Mouse (Mus musculus) cerebellum, adult 2 months (tissue): Measurements from ENCODE around the gene Gm13889. TPM values are rescaled to one million over a fixed set of nuclear protein-coding genes. Genes with fewer than 3 reads are reported as not detected.

Experiments
- DNase-seq, 2 experiments: peaks; one replicate each; pipeline ENCODE4 v3.0.0; 2021
- H3K27ac ChIP-seq: fragments of 200-500 bp; 2 replicates; pipeline ENCODE4 v1.5.1; 2012; ENCODE audit warnings: low read length, control low read depth, inconsistent platforms; ENCODE audit not compliant: insufficient read depth
- H3K27me3 ChIP-seq: fragments of 200-500 bp; 2 replicates; pipeline ENCODE4 v1.6.1; 2012; ENCODE audit warnings: inconsistent platforms, mild to moderate bottlenecking, low read length, moderate library complexity; ENCODE audit not compliant: control insufficient read depth, insufficient read depth
- H3K4me1 ChIP-seq: fragments of 200-500 bp; 2 replicates; pipeline ENCODE4 v1.6.1; 2011; ENCODE audit warnings: low read length; ENCODE audit not compliant: control insufficient read depth, insufficient read depth
- H3K4me3 ChIP-seq: fragments of 200-500 bp; replicated peaks from 2 replicates; pipeline ENCODE3; 2011; ENCODE audit warnings: mild to moderate bottlenecking, low read depth, low read length, control low read depth; ENCODE audit not compliant: insufficient read depth
- CTCF ChIP-seq: fragments of 200-500 bp; IDR thresholded peaks from 2 replicates; pipeline ENCODE4 v1.5.1; 2011; ENCODE audit warnings: low read depth, mild to moderate bottlenecking, control low read depth, low read length, moderate library complexity, borderline replicate concordance; ENCODE audit not compliant: insufficient read depth
- POLR2A ChIP-seq: fragments of 200-500 bp; IDR thresholded peaks from 2 replicates; pipeline ENCODE4 v1.6.1; 2011; ENCODE audit warnings: low read length, control low read depth, borderline replicate concordance; ENCODE audit not compliant: insufficient read depth
- WGBS: fragments of 180-500 bp; shearing (Covaris S2); methylation state at CpG from one replicate; pipeline ENCODE4 v1.1.7; 2018; 5-methylcytosine and 5-hydroxymethylcytosine counted together
- polyA plus RNA-seq: library from polyadenylated mRNA; depleted of rRNA; stranded (reverse); fragments of >200 nt; gene quantifications from 2 replicates; pipeline ENCODE4 v1.2.3, GENCODE M21; 2012

The Gm13889 gene
- polyA plus RNA-seq, 1 experiment = 49.0 TPM

DNA sequence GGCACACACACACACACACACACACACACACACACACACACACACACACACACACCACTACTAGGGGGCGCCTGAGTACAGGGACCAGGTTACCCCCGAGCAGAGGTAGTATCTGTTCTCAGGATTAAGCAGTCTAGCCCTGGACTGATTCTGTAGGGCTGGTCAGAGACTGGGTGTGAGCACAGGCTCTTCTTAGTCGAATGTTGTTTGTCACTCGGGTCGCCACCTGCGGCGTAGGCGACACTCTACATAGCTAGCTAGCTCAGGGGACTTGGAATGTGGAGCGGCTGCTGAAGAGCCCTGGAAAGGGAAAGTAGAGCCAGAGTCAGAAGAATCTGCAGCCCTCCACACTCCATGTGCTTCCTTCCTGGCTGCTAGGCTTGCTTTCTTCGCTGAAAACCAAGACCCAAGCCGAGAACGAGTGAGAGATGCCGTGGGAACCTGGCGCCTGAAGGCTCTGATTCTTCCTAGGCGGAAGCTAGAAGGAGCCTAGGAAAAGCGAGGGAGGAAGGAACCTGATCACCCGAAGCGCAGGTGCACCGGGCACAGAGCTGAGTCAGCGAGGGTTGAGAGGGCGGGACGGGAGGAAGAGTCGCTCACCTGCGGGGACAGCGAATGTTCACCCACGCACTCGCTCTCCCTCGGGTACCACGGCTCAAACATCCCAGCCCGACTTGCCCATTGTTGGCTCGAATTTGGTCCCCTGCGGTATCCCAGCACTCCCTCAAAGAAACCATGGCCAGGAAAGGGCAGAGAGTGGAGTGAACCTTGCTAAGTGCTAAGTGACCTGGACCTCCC is 2.0 kb downstream of the Gm13889 start:
- DNase-seq = peak; percentile 71 to 77
- Histone ChIP-seq H3K4me3 (peak overlapping the region; percentile 66), H3K27me3 (no peaks in the 10 kb centered on the region), H3K27ac (peak overlapping the region; percentile 77), H3K4me1 (0 out of 2 replicates have a peak, but pooled peaks cover 4% of the 10 kb centered on the region)
- WGBS = 1% methylated on average over 32 of the region's 32 CpGs
- no peak for TF ChIP-seq POLR2A
- TF ChIP-seq CTCF = 0 out of 2 replicates have a peak, but pooled peaks have one; percentile 9

DNA sequence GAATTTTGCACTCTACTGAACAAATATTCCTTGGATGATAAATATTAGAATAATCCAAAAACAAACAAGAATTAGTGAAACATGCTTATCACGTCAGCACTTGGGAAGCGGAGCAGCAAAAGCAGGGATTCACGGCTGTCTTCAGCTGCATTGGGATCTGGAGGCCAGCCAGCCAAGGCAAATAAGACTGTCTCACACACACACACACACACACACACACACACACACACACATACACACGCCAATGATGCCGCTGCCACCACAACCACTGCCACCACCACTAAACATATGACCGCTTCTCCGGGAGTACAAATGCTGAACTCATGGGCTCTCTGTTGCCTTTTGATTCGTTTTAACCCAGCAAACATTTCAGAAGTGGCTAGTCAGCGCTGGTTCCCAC is 3.3 kb downstream of the Gm13889 start:
- Histone ChIP-seq H3K4me3 (no peak overlapping the region), H3K27ac (no peak overlapping the region), H3K4me1 (0 out of 2 replicates have a peak, but pooled peaks cover 4% of the 10 kb centered on the region), H3K27me3 (no peaks in the 10 kb centered on the region)
- DNase-seq = no peak
- WGBS = 89% methylated on average over 9 of the region's 9 CpGs
- TF ChIP-seq CTCF (no peak), POLR2A (no peak)

GRCm38 (mm10) chr2:93946976-93947375 is 10.0 kb downstream of the Gm13889 start:
- TF ChIP-seq POLR2A = no peak
- no peak for TF ChIP-seq CTCF
- no peak for DNase-seq
- Histone ChIP-seq H3K27me3 (no peaks in the 10 kb centered on the region), H3K4me1 (no peaks in the 10 kb centered on the region), H3K27ac (no peak overlapping the region), H3K4me3 (no peak overlapping the region)
- WGBS = 71% methylated on average over 5 of the region's 5 CpGs

DNA sequence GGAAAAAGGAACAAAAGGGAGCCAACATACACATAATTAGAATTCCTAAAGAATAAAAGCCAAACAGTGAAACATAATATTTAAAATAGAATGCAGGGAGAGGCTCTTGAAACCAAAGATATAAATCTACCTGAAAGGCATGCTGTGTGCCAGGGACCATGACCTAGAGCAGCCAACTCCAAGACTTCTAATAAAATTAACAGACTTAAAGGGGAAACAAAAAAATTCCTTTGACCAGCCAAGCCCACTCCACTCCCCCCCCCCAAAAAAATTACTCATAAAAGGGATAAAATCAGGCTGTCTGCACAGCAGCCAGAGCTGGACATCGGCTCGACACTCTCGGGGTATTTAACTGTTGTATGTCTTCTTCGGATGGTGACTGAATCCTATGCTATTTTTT is 12.1 kb downstream of the Gm13889 start:
- TF ChIP-seq CTCF = no peak
- Histone ChIP-seq H3K27me3 (no peaks in the 10 kb centered on the region), H3K27ac (no peak overlapping the region), H3K4me3 (no peak overlapping the region), H3K4me1 (no peaks in the 10 kb centered on the region)
- no peak for DNase-seq
- WGBS = 93% methylated on average over 4 of the region's 4 CpGs

- TF ChIP-seq POLR2A (no peak), CTCF (no peak)
- WGBS = 87% methylated on average over 2 of the region's 2 CpGs
- no peak overlapping the region for H3K4me3 ChIP-seq
- no peak for DNase-seq
- no peaks in the 10 kb centered on the region for H3K4me1 ChIP-seq
- H3K27me3 ChIP-seq = no peaks in the 10 kb centered on the region
- no peak overlapping the region for H3K27ac ChIP-seq
Observed at GRCm38 (mm10) chr2:93944099-93944498, 12.9 kb downstream of the Gm13889 start.

- H3K4me3 ChIP-seq = no peak overlapping the region
- H3K4me1 ChIP-seq = no peaks in the 10 kb centered on the region
- H3K27me3 ChIP-seq = no peaks in the 10 kb centered on the region
- no peak overlapping the region for H3K27ac ChIP-seq
- TF ChIP-seq POLR2A (no peak), CTCF (no peak)
- no peak for DNase-seq
- WGBS = 62% methylated on average over 11 of the region's 11 CpGs
Observed at GRCm38 (mm10) chr2:93941670-93942069, 15.3 kb downstream of the Gm13889 start.

GRCm38 (mm10) chr2:93938534-93938933 is 18.5 kb downstream of the Gm13889 start:
- no peak for TF ChIP-seq CTCF
- TF ChIP-seq POLR2A = no peak
- no peaks in the 10 kb centered on the region; the same call in 1 of the 2 replicates for H3K4me1 ChIP-seq
- no peak for DNase-seq
- WGBS = 66% methylated on average over 9 of the region's 9 CpGs
- no peak overlapping the region for H3K27ac ChIP-seq
- H3K27me3 ChIP-seq = no peaks in the 10 kb centered on the region
- H3K4me3 ChIP-seq = no peak overlapping the region

- 91% methylated on average over 10 of the region's 10 CpGs for WGBS
- DNase-seq = no peak
- H3K27ac ChIP-seq = no peak overlapping the region
- no peaks in the 10 kb centered on the region for H3K27me3 ChIP-seq
- no peak overlapping the region for H3K4me3 ChIP-seq
- TF ChIP-seq CTCF (no peak), POLR2A (no peak)
- no peaks in the 10 kb centered on the region; the same call in 1 of the 2 replicates for H3K4me1 ChIP-seq
Observed at GRCm38 (mm10) chr2:93928866-93929265, 28.1 kb downstream of the Gm13889 start.
